Mouse (Mus musculus): ENCODE data around the gene Olfr718-ps1. TPM values are rescaled to one million over a fixed set of nuclear protein-coding genes. Genes with fewer than 3 reads are reported as not detected.

Olfr718-ps1 gene
- 0.03 TPM in 1 of 2 replicates, not detected in the other for polyA plus RNA-seq (2012; ENCODE audit: low replicate concordance)

DNA sequence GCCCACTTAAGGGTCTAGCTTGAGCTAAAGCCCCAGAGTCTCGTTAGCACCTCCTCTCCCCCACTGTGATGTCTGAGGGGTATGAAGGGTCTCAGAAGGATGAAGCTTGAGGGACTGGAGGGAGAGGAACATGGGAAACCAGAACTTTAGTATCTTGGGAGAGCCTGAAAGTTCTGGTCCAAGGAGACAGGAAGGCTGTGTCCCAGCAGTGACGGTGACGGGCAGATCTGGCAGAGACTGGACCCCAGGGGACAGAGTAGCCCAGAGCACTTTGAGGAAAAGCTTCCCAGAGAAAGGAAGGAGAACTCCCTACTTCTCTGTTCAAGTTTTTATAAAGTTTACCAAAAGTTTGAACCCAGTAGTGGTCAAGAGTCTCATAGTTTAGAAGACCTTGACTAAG is at the start of gene Olfr718-ps1:
TSS of gene Olfr718-ps1 (minus strand) at position 101 of the 400 bp plus-strand sequence.

DNA sequence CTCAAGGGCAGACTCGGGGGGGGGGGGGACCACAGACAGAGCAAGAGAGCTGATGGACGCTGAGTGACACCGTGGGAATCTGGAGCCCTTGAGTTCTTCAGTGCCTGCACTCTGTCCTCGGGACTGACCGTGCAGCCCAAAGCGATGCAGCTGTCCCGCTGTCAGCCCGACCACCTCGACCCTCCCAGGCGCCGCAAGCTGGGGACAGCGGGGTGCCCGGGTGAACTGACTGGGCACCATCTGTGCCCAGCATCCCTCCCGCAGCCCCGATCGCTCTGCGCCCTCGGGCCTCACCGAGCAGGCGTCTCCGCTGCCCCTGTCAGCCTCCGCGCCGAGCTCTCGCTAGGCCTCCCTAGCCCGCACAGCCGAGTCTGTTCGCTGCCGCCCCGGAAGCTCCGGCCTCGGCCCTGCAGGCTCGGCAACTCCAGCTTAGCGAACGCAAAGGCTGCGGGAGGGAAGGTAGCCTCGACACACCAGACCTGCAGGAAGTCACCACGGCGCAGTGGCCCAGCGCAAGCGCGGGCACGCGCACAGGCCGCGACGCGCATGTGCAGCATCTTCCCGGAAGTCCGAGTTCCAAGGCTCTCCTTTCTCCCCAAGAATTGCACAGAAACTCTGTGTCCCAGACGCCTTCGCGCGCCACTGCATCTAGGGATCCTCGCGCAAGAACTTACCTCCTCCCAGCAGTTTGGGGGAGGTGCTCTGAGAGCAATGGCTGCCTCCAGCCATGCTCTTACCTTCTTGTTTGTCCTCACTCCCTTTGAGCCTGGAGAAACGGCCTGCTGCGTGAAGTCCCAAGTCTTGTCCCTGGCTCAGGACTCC is 33.1 kb upstream of the Olfr718-ps1 start, which contains the start of the genes Rbak and Spdye4b:
TSS of gene Rbak (minus strand) at position 521 of the 822 bp plus-strand sequence.
TSS of gene Spdye4b (plus strand) at position 763 of the 822 bp plus-strand sequence.

DNA sequence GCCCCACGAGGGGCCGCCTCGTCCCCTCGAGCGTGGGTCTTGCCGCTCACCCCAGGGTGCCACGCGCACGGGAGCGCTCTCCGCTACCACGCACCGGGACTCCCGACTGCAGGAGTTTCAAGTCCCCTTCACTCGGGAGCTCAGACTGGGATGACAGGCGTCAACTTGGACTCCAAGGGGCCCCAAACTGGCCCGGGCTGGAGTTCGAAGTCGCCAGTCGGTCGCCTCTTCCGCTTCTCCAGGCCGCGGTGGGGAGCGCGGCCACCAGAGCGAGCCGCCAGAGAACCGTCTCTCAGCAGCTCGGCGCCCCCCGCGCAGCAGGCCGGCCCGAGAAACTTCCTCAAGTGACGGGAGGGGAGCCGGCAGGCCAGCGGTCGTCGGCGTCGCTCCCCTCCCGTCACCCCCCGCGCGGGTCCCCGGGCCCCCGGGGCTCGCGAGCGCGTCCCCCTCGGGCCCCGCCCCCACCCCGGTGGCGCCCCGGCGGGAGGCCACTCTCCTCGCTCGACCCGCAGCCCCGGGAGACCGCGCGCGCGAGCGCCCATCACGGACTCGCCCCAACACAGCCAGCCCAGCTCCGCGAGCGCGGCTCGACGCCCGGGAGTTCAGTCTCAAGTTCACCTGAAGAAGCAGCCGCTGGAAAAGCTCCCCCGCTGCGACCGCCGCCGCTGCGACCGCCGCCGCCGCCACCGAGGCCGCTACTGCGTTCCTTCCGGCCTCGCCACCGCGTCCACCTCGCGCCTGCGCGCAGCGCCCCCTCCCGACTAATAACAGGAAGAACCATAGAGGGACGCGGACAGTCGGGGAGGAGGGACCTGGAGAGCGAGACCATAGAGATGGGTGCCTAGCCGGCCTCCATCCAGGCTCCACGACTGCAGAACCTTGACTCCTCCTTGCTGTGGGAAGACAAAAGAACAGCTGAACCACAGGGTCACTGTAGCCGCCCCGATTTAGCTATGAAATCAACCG is 34.8 kb downstream of the Olfr718-ps1 start, which contains the start of gene Rnf216:
TSS of gene Rnf216 (minus strand) at position 714 of the 966 bp plus-strand sequence.

Other genes starting within 250 kb of the Olfr718-ps1 start
- 500 and 5,139 TPM in 2 replicates for gene Actb, start 240.8 kb downstream of the Olfr718-ps1 start, polyA plus RNA-seq (2012; ENCODE audit: low replicate concordance)
- gene Fscn1, start 187.2 kb downstream of the Olfr718-ps1 start, polyA plus RNA-seq (2012; ENCODE audit: low replicate concordance) = 23.6 and 34.0 TPM in 2 replicates
- gene Rnf216, start 34.6 kb downstream of the Olfr718-ps1 start, polyA plus RNA-seq (2012; ENCODE audit: low replicate concordance) = 25.1 and 30.9 TPM in 2 replicates
- gene Rbak, start 33.2 kb upstream of the Olfr718-ps1 start, polyA plus RNA-seq (2012; ENCODE audit: low replicate concordance) = 0.81 and 2.0 TPM in 2 replicates
- not detected in 2 replicates for gene Spdye4b, start 33.4 kb upstream of the Olfr718-ps1 start, polyA plus RNA-seq (2012; ENCODE audit: low replicate concordance)
- gene Spdye4a, start 79.3 kb upstream of the Olfr718-ps1 start, polyA plus RNA-seq (2012; ENCODE audit: low replicate concordance) = not detected in 2 replicates
- gene Zfp12, start 87.6 kb upstream of the Olfr718-ps1 start, polyA plus RNA-seq (2012; ENCODE audit: low replicate concordance) = 2.6 and 3.4 TPM in 2 replicates
- gene Zfp316, start 122.4 kb upstream of the Olfr718-ps1 start, polyA plus RNA-seq (2012; ENCODE audit: low replicate concordance) = 12.3 and 12.6 TPM in 2 replicates
- gene Zfp853, start 146.0 kb upstream of the Olfr718-ps1 start, polyA plus RNA-seq (2012; ENCODE audit: low replicate concordance) = 0.09 and 0.14 TPM in 2 replicates
- 143 and 151 TPM in 2 replicates for gene E130309D02Rik, start 167.8 kb upstream of the Olfr718-ps1 start, polyA plus RNA-seq (2012; ENCODE audit: low replicate concordance)
- gene Zdhhc4, start 181.7 kb upstream of the Olfr718-ps1 start, polyA plus RNA-seq (2012; ENCODE audit: low replicate concordance) = 13.0 and 79.5 TPM in 2 replicates
- gene Grid2ip, start 209.8 kb upstream of the Olfr718-ps1 start, polyA plus RNA-seq (2012; ENCODE audit: low replicate concordance) = not detected in 2 replicates